Mouse (Mus musculus): ENCODE measurements around the gene Aff1.
A peak's percentile ranks its signal among the peaks of the same experiment; 100 is the strongest.

Aff1 gene

DNA sequence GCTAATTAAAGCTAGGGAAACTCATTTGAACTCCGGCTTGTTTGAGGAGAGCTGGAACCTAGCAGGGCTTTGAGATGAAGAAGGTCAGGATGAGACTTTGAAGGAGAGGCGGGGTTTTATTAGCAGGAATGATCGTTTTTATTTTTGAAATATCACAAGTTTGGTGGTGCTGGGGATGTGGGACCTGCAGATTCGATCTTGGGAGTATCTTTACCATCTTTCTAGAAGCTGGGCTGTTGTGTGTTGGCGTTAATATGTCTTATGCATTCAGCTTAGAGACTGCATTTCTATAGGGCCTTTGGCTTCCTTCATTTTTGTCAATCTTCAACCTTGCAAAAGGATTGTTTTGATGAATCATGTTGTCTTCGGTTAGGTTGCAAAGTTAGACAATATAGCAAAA is 1.9 kb downstream of the Aff1 start:
- no peak for DNase-seq

DNA sequence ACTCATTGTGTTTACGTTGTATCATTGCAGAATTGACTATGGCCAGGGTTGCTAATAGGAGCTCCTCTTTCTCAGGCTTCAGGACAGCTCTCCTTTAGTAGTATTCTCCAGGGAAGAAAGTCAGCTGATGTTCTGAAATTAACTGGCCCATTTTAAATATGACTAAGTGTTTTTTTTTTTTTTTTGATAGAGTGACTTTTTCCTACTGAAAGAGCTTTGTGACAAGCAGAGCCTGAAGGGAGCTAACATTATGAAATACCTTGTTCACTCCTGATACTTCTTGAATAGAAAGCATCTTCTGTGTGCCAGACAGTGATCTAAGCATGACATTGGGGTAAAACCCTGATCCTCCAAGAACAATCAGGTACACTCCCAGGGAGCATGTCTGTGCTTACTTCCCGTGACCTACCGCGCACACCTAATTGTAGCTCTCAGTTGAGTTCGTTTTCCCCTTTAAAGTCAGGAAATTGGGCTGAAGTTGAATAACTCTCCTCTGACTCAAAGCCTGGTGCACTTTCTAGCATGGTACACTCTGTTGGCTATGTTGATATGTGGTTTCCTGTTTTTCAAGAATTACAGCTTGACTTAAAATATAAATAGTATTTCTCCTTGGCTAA is 5.8 kb downstream of the Aff1 start:
- no peak for DNase-seq

DNA sequence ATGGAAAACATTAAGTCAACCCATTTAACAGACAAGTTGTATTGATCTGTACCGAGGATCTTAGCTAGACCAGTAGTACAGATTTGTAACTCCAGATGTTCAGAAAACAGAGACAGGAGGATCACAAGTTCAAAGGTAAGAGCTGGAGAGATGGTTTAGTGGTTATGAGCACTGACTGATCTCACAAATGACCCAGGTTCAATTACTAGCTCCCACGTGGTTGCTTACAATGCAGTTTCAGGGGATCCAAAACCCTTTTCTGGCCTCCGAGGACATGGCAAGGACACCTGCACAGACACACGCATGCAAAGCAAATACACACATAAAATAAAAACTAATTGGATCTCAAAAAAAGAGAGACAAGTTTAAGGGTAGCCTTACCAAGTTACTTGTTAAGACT is 6.4 kb downstream of the Aff1 start:
- DNase-seq: no peak

DNA sequence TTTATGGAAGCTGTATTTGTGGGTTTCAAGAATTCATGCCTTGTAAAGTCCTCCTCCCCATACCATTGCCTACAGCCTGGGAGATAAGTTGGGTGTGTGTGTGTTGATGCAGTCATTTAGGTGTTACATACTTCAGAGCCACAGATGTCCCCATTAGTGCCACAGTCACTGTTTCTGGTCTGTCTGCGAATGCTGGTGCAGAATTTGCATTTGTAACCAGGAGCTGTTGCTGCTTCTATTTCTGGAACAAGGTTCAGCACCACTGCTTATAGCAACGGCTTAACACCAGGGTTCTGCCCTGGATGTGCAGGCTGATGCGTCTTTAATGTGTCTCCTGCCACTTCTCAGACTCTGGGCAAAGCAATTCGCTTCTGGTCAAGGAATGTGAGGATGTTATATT is 7.4 kb downstream of the Aff1 start:
- DNase-seq: no peak

DNA sequence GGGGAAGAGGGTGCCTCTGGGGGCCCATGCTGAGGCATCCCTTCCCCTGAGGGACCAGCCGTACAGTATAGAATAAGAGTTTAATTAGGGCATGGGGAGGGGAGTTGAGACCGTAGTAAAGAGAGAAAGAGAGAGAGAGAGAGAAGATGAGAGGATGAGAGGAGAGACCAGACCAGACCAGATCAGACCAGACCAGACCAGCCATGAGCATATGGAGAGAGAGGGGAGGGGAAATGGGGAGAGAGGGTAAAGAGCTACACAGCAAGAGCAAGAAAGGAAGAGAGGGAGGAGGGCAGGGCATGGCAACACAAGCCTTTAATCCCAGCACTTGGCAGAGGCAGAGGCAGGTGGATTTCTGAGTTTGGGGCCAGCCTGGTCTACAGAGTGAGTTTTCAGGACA is 8.5 kb downstream of the Aff1 start:
- no peak for DNase-seq

DNA sequence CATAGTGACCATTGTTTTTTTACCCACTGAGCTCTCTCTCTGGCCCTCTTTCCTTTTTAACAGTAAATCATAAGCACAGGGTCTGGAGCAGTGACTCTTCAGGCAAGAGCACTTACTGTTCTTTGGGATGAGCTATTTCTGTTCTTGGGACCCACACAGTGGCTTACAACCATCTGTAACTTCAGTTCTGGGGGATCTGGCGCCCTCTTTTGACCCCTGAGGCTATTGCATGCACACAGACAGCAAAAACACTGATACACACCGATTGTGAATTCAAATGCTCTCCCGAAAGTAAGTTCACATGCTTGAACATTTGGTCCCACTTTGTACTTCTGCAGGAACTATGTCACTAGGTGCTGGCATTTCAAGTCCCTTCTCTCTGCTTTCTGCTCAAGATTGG is 9.3 kb downstream of the Aff1 start:
- no peak for DNase-seq

DNA sequence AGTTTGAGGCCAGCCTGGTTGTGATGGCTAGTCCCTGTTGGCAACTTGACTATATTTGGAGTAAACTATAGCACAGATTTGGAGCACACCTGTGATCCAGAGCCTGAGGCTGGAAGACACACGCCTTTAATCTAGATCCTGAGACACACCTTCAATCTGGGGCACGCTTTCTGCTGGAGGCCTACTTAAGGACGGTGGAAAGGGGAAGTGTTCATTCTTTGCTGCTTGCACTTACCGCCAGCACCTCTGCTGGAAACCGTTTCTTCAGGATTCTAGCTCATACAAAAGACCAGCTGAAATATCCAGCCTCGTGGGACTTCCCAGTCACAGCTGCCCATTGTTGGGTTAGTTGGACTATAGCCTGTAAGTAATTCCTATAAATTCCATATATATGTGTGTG is 10.4 kb downstream of the Aff1 start:
- no peak for DNase-seq

DNA sequence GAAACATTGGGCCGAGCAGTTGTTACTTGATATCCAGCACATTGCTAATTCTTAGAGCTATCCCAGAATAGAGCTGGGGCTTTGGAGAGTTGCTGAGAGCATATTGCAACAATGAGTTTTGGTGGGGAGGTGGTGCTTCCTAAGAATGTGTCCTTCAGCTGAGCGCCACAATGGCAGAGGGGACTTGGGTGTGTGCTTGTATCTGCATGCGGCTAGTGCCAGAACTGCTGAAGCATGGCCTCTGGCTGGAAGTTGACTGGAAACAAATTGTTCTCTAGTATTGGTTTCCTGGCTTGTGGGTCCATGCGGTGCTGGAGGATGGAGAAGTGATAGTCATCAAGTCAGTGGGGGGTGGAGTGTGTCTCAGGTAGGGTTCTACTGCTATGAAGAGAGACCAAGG is 13.2 kb downstream of the Aff1 start:
- no peak for DNase-seq

DNA sequence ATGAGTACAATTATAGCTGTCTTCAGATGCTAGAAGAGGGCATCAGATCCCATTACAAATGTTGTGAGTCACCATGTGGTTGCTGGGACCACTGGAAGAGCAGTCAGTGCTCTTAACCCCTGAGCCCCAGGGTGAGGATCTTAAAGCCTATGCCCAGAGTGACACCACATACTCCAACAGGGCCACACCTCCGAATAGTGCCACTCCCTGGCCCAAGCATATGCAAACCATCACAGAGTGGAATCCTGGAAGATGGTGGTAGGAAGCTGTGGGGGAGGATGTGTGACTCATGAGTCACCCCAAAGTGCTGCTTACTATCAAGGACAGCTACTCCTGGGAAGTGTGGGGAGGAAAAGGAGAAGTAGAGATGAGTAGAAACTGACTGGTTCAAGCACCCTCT is 13.7 kb downstream of the Aff1 start:
- no peak for DNase-seq

DNA sequence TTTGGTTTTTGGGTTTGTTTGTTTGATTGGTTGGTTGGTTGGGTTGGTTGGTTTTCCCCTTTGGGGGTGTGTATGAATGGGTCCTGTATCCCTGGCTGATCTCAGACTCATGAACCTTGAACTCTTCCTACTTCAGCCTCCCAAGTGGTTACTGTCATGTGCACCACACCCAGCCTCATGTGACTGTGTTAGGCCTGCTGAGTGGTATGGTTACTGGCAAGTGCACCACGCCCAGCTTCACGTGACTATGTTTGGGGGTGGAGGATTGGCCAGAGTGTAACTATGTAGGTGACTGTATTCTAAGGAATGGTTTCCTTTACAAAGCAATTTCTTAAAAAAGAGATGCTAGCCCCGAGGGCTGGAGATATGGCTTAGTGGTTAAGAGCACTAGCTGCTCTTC is 16.9 kb downstream of the Aff1 start:
- DNase-seq: no peak

DNA sequence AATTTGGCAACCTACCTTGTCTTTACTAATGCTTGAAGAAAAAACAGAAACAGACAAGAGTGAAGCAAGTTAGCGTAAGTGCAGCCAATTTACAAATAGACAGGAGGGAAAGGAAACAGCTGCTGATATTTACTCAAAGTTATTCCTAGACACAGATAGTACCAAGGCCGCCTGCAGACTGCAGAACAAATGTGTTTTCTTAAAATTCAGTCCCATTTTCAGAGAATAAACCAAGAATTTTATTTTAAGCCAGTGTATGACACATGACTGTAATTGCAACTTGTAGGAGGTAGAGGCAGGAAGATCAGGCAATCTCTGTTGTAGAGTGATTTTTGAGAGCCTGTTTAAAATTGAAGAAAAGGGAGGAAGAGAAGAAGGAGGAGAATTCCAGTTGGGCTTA is 19.7 kb downstream of the Aff1 start:
- DNase-seq: no peak

DNA sequence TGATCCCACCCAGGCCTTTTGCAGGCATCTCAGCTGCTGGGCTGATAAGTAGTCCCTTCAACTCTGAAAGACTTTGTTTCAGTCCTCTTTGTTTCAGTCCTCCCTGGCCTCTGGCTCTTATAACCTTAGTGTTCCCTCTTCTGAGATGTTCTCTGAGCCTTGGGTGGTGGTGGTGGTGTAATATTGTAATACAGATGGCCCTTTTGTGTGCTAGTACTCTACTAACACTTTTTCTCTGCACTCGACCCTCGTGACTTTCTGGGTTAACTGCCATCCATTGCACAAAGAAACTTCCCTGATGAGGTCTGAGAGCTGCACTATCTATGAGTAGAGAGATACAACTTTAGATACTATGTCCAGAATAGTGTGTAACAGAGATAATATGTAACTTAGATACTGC is 21.2 kb downstream of the Aff1 start:
- no peak for DNase-seq

DNA sequence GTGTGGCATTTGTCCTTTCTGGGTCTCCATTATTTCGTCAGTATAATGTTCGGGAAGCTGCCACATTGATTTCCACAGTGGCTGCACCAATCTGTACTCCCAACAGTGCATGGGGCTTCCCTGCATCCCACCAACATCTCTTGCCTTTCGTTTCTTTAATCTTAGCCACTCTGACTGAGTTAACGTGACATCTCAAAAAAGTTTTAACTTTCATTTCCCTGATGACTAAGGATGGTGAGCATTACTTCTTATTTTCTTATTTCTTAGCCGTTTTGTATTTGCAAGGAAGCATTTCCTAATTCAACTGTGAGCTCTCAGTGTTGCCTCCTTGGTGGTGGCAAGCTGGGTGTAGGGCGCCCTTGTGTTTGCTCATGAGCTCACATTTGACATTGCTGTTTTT is 22.8 kb downstream of the Aff1 start:
- DNase-seq: no peak

DNA sequence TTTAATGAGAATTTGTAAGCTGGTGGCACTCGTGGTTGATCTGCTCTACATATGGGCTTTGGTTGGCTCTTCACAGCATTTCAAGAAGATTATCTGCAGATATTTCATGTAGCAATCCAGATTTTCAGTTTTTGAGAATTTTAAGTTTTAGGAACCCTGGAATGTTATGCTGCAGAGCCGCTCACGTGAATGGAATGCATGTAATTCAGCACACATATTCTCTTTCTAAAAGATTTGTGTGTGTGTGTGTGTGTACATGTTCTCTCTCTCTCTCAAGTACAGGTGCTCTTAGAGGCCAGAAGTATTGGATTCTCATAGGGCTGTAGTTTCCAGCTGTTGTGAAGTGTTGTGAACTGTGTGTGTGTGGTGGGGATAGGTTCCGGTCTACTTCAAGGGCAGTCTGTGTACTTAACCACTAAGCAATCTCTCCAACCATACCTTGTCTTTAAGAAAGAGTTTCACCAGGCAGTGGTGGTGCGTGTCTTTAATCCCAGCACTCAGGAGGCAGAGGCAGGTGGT is 24.7 kb downstream of the Aff1 start:
- no peak for DNase-seq

DNA sequence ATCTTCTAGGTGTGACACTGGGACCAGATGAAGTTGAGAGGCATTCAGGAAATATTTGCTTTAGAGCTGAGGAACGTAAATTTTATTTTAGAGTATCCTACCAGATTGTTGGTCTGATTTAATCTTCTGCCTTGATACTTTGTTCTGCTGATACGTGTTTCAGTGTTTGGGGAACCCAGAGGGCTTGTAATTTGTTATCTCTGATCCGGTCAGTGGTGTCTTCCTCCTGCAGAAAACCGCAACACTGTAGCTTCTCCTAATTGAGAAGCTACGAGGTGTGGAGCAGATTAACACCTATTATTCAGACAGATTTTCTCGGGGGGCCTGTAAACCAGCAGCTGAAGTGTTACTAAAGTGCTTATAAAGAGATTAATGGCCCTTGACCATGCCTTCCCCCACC is 27.0 kb downstream of the Aff1 start:
- no peak for DNase-seq

DNA sequence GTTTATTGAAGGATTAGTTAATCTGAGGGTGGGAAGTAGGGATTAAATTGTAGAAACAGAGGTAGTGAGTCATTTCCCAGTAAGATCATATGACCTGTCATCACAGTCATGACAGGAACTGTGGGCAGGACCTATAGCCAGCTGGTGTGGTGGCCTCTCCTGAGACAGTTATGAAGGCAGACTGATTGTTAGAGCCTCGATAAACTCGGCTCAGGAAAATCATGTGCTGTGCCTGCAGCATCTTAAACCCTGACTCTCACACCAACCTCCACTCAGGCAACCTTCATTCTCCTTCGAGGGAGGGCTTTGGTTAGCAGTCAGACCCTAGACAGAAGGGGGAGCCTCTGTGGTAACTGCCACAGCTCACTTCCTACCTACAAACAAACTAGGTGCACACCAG is 27.7 kb downstream of the Aff1 start:
- peak; percentile 44 to 59 for DNase-seq

DNA sequence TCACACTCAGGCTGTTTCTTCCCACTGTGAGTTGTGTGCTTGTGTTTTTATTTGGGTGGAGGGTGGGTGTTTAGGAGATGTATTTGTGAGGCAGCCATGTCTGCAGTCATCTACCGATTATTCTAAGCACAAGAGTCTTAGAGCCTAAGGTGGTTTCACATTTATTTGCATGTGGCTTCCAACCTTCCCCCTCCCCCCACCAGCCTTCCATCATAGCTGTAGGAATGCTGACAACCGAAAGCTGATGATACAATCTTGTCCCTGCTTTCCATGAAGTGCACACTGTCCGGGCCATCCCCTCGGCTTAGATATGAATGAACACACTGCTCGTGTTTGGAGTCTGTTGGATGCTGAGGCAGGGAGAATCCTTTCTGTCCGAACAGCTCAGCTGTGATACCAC is 28.8 kb downstream of the Aff1 start:
- DNase-seq: no peak

DNA sequence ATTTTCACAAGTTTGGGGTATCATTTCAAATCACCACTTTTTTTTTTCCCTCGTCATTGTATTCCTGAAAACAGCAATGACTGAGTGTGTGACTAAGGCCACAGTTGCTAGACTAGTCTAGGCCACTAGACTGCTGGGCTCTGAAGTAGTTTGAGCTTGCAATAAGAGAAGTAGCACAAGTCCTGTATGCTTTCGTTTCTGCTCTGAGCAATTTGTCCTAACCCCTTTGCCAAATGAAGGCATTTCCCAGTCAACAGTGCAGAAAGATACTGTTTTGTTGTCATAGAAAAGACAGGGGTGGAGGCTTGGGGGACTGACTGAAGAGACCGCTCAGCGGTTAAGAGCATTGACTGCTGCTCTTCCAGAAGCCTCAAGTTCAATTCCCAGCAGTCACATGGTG is 29.3 kb downstream of the Aff1 start:
- no peak for DNase-seq

DNA sequence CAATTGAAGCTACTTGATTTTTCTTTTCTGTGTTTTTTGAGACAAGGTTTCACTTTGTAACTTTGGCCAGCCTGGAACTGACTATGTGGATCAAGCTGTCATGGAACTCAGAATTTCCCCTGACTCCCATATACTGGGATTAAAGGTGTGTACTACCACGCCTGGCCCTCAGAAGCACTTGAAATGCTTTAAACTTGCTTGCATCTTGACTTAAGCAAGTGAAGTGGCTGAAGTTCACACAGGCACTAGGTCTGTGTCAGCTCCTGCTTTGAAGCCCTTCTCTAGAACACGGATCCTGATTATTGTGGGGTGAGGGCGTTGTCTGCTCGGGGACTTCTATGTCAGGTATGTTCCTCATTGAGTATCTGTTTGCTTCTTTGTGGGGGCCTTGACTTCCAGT is 30.5 kb downstream of the Aff1 start:
- DNase-seq: no peak

DNA sequence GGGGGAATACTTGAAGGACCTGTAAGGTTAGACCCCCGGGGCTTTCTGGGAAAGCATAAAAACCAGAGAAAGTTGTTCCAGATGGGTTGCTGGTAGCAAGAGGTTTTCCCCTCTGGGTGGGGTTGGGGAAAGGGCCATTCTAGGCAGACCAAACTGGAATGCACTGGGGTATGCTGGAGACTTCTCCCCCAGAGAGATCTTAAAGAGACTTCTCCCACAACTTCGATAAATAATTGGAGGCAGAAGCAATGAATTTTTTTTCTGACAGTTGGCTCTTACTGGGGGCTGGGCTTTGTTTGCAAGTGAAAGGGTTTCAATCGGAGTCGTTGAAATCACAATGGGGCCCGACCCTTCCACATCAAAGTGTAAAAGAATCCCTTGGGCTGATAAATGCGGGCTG is 32.2 kb downstream of the Aff1 start:
- DNase-seq: no peak

DNA sequence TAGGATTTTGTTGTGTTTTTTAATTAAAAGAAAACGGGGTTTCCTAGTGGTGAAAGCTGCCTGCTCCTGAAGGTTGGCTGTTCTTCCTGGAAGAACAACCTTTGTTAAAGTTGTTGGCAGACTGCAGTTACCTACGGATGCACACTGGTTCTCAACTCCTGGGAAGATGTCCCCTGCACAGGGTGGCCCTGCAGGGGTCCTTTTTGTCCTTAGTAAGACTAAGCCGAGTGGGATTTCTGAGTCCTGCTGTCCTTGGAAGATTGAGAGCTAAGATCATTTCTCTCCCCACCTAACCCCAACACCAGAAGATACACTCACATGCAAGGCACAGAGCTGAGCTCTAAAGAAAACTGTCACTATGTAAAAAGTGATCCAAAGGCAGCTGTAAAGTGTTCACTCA is 32.6 kb downstream of the Aff1 start:
- DNase-seq: peak in 1 of 2 experiments; percentile 30

DNA sequence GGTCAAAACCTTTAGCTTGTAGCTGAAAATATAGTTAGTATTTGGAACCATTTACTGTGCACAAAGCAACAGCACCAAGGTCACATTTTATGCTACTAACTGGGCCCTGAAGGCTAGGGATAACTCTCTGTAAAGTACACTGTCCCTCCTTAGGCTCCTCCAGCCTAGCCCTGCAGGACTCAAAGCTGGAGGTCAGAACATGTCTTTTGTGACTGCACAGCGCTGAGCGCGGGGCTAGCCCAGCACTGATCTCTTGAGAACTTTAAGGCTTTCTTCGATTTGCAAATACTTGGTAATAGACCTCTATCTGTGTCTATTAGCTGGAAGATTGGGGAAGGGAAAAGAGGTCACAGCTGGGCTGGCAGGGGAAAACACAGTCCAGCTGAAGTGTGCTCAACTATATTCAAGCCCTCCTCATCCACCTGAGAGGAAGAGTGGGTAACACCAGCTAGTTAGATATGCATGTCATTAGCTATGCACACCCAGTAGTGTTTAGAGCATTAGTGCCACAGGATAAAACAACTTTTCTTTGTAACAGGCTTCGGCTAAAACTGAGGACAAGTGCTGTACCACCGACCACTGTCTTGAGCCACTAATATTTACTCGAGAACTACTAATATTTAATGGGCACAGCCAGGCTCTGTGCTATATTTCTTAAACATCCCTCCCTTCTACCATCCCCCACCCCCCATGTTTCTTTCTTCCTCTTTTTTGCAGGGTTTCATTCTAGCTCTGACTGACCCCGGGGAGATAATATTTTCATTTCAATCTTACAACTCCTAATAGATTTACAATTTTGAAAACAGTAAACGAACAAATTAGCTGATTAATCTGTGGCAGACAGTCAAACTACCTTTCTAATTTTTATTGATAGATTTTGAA is 33.3 kb downstream of the Aff1 start:
- DNase-seq: peak in 1 of 2 experiments; percentile 41

DNA sequence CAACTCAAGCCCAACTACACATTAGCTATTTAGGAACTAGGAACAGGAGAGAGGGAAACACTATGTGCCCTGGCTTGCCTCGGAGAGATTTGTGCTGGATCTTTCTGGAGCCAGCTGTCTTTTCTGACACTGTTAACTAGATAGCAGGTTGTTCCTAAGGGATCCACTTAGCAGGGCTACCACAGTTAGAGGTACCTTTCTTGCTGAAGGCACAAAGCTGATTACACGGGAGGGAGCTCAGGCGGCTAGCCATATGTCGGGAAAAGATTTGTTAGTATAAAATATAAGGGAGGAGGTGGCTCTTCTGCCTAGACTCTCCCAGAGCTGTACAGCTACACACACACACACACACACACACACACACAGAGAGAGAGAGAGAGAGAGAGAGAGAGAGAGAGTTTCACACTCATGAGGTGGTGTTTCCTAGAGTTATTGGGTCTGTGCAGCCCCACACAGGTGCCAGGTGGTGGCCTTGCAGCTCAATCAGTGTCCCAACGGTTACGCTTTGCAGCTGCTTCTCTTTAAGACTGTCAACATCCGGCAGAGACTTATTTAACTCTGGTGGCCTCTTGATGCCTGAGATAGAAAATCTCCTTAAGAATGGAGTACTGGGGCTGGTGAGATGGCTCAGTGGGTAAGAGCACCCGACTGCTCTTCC is 34.2 kb downstream of the Aff1 start:
- DNase-seq: peak; percentile 68 to 87

All from thymus, postnatal 36 days (tissue).